ENCODE assay signal across 27 mouse cellular contexts in genomic region chr12:4271078-4271477, GRCm38 (mm10). TPM values are rescaled to one million over a fixed set of nuclear protein-coding genes. Genes with fewer than 3 reads are reported as not detected.
DNase-seq lines count a peak whose midpoint lies in the region; TF ChIP-seq lines count a peak whose summit lies in the region.
"Had no signal": no experiment of that assay in that cellular context is flagged by ENCODE, and none has a peak within 500 bp of the region (broad histone marks: within the 10 kb centered on the region; RNA-seq: fewer than 3 reads in every experiment).

No protein-coding gene starts in this region.

- peak; percentile 35; the same call in 1 of the 2 replicates for TF ChIP-seq CTCF in cerebellum, adult 2 months (IDR thresholded peaks at IDR 0.05; ENCODE audit: borderline replicate concordance, insufficient read depth, low read depth, low read length)
- TF ChIP-seq CTCF in layer of hippocampus, adult 2 months (conservative IDR thresholded peaks at IDR 0.05) = peak; percentile 75

- no peak overlapping the region for H3K4me3 ChIP-seq in cerebellum, adult 2 months (replicated peaks; ENCODE audit: insufficient read depth, low read depth, low read length)
- no peak overlapping the region for H3K4me3 ChIP-seq in layer of hippocampus, adult 2 months
- H3K4me3 ChIP-seq: embryonic facial prominence, embryonic 10.5 days; embryonic facial prominence, embryonic 15.5 days; forebrain, embryonic 12.5 days; gastrocnemius, adult 2 months; hindbrain, embryonic 12.5 days; intestine, embryonic 15.5 days; limb, embryonic 13.5 days; midbrain, embryonic 13.5 days had no signal

- WGBS in cerebellum, adult 2 months = 22% methylated on average over 6 of the region's 6 CpGs

- DNase-seq in cerebellum, adult 2 months = peak; percentile 31 to 38
- DNase-seq in cerebellum, adult 8-10 months = no peak
- peak in 1 of 2 experiments; percentile 37 for DNase-seq in layer of hippocampus, adult 2 months (ENCODE audit: low spot score in 2 of 2)
- DNase-seq in layer of hippocampus, postnatal 10 days (ENCODE audit: low spot score in 2 of 2) = no peak
- peak; percentile 50 for DNase-seq in adipocyte (ENCODE audit: low spot score)
- peak; percentile 46 for DNase-seq in cerebellum, adult 9-11 months
- DNase-seq in thymus, adult 18-20 months = no peak
- DNase-seq: adrenal gland, postnatal 25 days; gastrocnemius, adult 2 months; gastrocnemius, postnatal 36 days; heart, adult 18-20 months; heart, postnatal 36 days; kidney, adult 8-10 months; kidney, postnatal 4 days; liver, postnatal 0 days; lung, postnatal 10 days; thymus, postnatal 14 days had no signal

- no peaks in the 10 kb centered on the region; the same call in 1 of the 2 replicates for H3K4me1 ChIP-seq in cerebellum, adult 2 months (ENCODE audit: control insufficient read depth, insufficient read depth, low read length)
- H3K4me1 ChIP-seq: embryonic facial prominence, embryonic 10.5 days; embryonic facial prominence, embryonic 15.5 days; forebrain, embryonic 12.5 days; hindbrain, embryonic 12.5 days; intestine, embryonic 15.5 days; limb, embryonic 13.5 days; midbrain, embryonic 13.5 days had no signal

- no peaks in the 10 kb centered on the region for H3K27me3 ChIP-seq in cerebellum, adult 2 months (ENCODE audit: control insufficient read depth, insufficient read depth, low read length)
- H3K27me3 ChIP-seq: embryonic facial prominence, embryonic 15.5 days; forebrain, embryonic 12.5 days; hindbrain, embryonic 12.5 days; intestine, embryonic 15.5 days; limb, embryonic 13.5 days; midbrain, embryonic 13.5 days had no signal

- TF ChIP-seq POLR2A in cerebellum, adult 2 months (IDR thresholded peaks at IDR 0.05; ENCODE audit: borderline replicate concordance, insufficient read depth, low read length) = no peak

- H3K27ac ChIP-seq in cerebellum, adult 2 months (ENCODE audit: insufficient read depth, low read length) = no peak overlapping the region
- H3K27ac ChIP-seq in layer of hippocampus, adult 2 months = peak overlapping the region; percentile 78
- H3K27ac ChIP-seq: embryonic facial prominence, embryonic 10.5 days; embryonic facial prominence, embryonic 15.5 days; forebrain, embryonic 12.5 days; gastrocnemius, adult 2 months; hindbrain, embryonic 12.5 days; hindbrain, postnatal 0 days; intestine, embryonic 15.5 days; kidney, postnatal 0 days; limb, embryonic 13.5 days; macrophage; midbrain, embryonic 13.5 days had no signal

RNA-seq across cellular contexts. Expression of gene Cenpo, which starts 37.0 kb away (rescaled TPM):
- 10.4 and 11.3 TPM in 2 replicates for polyA plus RNA-seq in cerebellum, adult 2 months (2012; rRNA removed)
- 1 to 10 TPM; 4.2 to 4.3 TPM for total RNA-seq in layer of hippocampus, adult 2 months (2021)
- total RNA-seq in layer of hippocampus, postnatal 10 days (2021) = 1 to 10 TPM; 5.8 to 6.4 TPM

RNA-seq across cellular contexts. Expression of gene Ptrhd1, which starts 37.3 kb away (rescaled TPM):
- polyA plus RNA-seq in cerebellum, adult 2 months (2012; rRNA removed) = 6.3 and 6.7 TPM in 2 replicates
- total RNA-seq in layer of hippocampus, adult 2 months (2021) = 1 to 10 TPM; 8.0 to 8.2 TPM
- 1 to 10 TPM; 9.7 to 9.8 TPM for total RNA-seq in layer of hippocampus, postnatal 10 days (2021)

Comparison
In these comparisons a context has a peak if more than half of its experiments do, and no peak if none do; other contexts are left out.
1. DNase-seq: peak in cerebellum, adult 2 months (2 of 2), adipocyte (single experiment) and cerebellum, adult 9-11 months (single experiment); none in cerebellum, adult 8-10 months (single experiment), layer of hippocampus, postnatal 10 days (0 of 2) and thymus, adult 18-20 months (0 of 2).